Mouse (Mus musculus): ENCODE data around the gene Gars.
A peak's percentile ranks its signal among the peaks of the same experiment; 100 is the strongest.

The Gars gene

DNA sequence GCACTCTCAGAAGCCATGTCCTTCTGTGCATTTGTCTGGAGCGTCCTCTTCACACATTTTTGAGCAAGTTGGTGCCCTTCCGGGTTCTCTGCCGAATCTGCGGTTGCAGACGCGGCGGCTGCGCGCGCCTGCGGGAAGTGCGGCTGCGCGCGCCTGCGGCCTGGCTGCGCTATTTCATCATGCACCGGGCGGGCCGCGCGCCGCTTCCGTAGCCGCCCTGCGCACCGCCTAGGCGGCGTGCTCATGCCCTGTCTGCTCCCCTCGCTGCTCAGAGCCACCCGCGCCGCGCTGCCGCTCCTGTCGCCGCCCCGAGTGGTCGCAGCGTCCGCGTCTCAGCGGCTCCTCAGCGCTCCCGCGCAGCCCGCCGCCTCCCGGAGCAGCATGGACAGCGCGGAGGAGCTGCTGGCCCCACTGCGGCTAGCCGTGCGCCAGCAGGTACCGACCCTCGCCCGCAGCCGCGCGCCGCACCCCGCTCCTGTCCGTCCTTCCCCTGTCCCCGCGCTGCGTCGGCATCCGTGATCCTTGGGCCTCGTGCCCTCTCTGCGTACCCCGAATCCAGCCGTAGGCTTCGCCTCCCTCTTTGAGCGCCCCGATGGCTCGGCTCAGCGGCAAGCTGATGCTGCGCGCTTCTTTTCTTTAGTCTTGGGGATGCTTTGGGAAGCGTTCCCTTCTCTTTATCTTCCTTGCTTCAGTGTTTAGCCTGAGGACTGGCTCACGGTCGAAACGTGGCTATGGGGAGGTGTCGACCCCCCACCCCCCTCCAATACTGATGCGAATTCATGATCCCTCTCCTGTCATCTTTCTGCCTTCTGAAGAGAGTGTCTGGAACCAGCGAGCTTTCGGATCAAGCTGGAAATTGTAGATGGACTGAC, at the start of gene Gars:
TSS of gene Gars (plus strand) at position 209 of the 872 bp plus-strand sequence.
- DNase-seq (ENCODE audit: low spot score) = peak; percentile 91

DNA sequence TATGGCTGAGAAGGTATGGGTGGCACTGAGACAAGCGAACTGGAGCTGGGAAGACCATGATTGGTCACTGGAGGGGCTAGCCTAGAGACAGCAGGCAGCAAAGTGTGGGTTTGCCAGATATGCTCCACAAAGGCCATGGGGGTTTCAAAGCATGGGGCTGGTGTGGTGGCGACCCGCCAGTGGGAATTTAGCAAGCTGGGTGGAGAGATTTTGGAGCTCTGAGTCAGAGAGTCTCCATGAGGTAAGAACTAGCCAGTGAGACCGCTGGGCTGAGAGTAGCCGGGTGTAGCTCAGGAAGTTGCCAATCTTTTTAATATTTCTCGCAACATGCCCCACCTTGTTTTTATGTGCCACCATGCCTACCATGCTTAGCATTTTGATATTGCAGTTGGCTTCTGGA, 49.7 kb upstream of the Gars start:
- DNase-seq (ENCODE audit: low spot score) = no peak

DNA sequence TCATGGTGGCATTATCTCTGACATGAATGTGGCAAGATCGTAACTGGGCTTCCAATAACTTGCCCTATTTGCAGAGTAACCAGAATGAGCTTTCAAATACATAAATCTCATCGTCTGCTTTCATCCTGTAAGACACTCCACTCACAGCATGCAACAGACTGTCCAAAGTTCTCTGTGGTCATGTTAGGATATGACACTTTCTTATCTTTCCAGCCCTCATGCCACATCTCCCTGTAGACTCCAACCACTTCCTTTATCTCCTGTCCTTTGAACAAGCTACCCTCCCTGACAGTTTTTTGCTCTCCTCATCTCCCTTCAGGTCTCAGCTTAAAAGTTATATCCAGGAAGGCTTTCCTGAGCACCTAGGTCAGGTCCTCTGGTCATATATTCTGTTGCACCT, 46.6 kb upstream of the Gars start:
- DNase-seq (ENCODE audit: low spot score) = no peak

- DNase-seq (ENCODE audit: low spot score) = no peak
Measured at GRCm38 (mm10) chr6:54992141-54992540, 45.7 kb upstream of the Gars start.

- peak; percentile 99 for DNase-seq (ENCODE audit: low spot score)
Measured at GRCm38 (mm10) chr6:54992734-54993260, 45.0 kb upstream of the Gars start, which contains the start of gene Ggct. Gene Ggct, minus strand, starts transcription at chr6:54992950.

DNA sequence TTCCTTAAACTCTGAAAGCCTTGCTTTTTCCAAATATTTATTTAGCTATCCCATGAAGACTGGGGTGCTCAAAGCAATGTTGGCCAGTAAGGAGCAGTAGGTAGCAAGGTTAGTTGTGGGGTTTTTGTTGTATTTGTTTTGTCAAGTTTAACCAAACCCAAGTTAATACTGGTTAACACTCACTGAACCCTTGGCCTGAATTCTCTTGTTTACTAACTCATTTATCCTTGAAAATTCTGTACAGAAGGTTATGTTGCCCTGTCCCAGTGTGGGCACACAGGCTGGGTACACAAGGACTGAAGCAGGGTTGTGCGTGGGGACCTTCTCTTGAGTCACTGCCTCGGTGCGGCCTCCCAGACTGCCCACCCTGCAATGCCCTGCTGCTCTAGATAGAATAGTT, 41.4 kb upstream of the Gars start:
- DNase-seq (ENCODE audit: low spot score) = no peak

DNA sequence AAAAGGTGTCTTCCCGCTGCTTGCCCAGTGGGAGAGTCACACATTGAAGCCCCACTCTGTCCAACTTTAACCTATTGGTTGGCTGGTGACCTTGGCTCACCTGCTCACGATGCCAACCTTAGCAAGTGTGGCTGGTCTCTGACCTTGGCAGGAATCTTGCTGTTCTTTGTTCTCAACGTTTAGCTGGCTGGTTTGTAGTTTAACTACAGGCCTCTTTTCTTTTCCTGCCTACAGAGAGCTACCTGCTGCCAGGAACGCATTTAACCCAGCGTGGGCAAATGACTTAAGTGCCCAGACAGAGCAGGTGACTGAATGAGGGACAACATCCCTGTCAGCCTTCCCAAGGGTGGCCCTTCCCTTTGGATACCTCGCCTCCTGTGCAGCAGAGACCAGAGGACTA, 40.1 kb upstream of the Gars start:
- no peak for DNase-seq (ENCODE audit: low spot score)

GRCm38 (mm10) chr6:55001320-55001719, 36.5 kb upstream of the Gars start:
- no peak for DNase-seq (ENCODE audit: low spot score)

- no peak for DNase-seq (ENCODE audit: low spot score)
Measured at GRCm38 (mm10) chr6:55002438-55002837, 35.4 kb upstream of the Gars start.

DNA sequence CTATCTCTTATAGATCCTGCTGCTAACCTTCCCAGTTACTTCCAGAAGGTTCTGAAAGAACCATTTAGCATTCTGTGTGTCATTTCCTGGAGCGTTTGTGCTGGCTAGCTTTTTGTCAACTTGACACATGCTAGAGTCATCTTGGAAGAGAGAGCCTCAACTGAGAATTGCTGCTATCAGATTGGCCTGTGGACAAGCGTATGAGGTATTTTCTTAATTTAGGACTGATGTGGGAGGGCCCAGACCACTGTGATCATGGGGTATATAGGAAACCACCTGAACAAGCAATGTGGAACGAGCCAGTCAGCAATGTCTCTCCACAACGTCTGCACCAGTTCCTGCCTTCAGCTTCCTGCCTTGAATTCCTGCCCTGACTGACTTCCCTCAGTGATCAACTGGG, 34.2 kb upstream of the Gars start:
- no peak for DNase-seq (ENCODE audit: low spot score)

GRCm38 (mm10) chr6:55008401-55008800, 29.4 kb upstream of the Gars start:
- no peak for DNase-seq (ENCODE audit: low spot score)

DNA sequence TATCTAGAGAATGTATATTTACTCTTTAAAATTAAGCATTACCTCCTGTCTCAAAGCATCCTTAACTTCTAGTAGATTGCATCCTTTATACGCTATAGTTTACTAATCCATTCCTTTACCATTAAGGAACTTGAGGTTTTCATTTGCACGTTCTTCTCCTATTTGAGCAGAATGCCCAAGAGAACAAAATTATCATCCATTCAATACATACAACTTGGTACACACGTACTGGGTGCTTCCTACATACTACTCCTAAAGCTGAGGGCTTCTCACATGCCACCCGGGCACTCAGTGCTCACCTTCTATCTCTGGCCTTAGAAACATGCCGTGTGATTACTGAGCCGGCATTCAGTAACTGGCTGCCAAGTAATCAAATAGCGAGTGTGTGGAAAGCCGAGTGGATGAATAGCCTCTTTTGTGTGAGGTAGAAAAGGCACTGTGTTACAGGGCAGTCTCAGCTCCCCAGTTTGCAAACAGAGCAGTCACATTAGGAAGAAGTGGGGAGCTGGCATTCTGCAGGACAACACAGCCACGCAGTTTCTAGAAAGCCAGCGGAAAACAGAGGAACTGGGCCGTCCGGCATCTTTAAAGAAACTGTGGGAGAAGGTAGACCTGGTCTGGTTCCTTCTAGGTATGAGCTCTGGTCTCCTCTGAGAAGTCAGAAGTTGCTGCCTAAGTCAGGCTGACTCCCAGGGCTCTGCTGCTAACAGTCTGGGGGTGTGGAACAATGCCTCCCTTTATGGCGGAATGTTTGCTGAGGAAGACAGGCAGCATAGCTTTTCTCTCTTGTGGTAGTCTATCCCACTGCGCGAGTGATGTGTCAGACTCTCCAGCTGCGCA, 28.2 kb upstream of the Gars start:
- peak; percentile 43 for DNase-seq (ENCODE audit: low spot score)

DNA sequence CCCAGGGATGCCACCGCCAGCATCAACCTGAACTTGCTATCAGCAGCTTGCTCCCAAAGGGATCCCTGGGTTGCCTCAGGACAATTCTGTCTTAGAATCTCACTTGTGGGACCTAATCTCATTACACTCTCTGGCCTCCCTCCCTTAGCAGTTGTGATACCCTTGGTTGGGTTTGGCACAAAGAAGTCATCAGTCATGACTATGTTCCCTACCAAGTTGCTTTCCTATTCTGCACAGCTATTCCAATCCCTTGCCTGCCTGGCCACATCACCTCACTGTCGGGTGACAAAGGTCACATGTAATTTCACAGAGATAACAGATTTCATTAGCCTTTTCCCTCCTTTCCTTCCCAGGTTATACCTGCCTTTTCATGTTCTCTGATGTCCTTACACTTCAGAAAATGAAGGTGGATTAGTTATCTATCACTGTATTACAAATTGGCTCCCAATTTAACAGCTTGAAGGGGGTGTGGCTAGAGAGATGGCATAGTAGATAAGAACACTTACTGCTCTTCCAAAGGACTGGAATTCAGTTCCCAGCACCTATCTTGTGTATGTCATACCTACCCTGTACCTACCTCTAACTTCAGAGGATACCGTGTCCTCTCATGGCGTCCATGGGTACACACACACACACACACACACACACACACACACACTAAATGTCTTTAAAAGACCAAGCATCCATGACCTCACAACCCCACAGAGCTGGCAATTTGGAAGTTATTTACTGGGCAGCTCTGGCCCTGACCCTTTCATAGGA, 27.3 kb upstream of the Gars start:
- DNase-seq (ENCODE audit: low spot score) = no peak

DNA sequence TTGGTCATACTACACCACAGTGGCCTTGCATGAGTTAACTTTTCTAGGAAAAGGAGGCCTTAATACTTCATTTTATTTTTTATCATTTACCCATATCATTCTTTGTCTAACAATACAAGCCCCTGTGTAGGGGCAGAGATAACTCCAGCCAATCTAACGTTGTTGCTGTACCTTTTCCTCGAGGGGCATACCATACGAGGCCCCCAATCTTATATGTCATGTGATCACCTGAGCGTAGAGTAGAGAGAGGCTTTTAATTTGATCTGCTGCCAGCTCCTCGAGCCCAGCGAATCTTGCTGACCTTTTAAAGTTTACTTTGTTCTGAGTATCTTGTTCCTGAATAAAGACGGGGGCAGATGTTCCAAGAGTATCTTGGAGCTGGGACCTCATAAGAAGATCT, 25.3 kb upstream of the Gars start:
- DNase-seq (ENCODE audit: low spot score) = no peak

DNA sequence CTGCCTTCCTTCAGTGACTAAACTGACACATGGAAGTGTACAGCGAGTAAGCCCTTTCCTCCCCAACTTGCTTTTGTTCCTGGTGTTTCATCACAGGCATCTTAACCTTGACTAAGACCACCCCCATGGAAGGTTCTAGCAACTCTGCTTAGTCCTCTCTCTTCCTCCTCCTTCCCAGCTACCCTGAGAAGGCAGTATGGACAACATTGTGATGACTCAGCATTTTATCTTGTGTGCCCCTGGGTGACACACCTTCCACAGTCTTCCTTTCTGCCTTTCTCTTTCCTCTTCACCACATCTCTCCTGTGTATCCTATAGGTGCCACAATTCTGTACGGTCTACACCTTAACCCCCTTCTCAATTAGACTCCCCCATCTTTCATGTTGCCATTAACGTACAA, 23.6 kb upstream of the Gars start:
- no peak for DNase-seq (ENCODE audit: low spot score)

DNA sequence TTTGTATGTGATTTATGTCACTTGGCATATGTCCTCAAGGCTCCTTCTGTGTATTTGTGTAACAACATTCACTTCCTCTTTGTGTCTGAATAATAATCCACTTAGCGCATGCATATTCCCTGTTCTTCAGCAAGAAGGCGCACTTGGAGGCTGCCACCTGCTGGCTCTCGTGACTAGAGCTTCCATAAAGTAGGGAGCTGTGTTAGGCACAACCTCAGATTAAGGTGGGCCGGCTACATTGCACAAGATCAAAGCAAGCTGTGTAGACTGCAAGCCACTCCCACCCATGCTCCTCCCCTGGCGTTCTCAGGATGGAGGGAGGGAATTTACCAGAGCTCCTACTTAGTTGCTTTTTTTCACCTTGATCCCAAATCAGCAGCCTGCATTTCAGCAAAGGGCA, 21.6 kb upstream of the Gars start:
- DNase-seq (ENCODE audit: low spot score) = peak; percentile 57

DNA sequence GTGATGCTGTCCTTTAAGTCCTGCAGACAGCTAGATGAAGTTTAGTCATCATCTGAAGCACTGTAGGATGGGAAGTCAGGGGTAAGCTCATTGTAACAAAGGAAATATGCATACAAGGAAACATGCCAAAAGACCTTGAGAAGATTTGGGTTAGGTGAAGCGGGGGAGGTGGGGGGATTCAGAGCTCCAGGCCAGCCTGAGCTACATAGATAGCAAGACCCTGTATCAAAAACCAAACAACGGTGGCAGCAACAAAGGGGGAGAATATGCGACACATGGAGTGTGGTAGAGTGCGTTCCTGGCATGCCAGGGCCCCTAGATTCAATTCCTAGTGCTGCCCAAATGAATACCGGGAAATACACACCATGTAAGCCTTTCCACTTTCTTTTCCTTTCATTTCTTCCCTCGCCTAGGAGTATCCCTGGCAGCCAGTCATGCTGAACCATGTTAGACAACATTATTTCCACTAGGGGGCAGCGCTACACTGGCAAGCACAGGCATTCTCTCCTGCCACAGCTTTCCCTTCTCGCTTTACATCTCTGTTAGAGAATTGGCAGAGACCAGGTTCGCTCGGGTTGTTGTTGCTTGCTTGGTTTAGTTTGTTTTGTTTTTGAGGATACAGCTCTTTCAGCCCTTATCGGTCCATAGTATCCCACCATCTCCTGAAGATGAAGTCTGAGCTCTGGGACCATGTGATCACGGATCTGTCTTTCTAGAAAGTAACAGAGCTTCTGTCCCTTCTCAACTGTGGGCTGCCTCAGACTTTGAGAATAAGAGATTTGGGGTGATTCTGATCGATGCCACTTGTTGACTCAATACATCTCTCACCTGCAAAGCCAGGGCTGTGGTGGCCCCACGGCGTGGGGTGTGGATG, 20.9 kb upstream of the Gars start:
- DNase-seq (ENCODE audit: low spot score) = peak; percentile 93

DNA sequence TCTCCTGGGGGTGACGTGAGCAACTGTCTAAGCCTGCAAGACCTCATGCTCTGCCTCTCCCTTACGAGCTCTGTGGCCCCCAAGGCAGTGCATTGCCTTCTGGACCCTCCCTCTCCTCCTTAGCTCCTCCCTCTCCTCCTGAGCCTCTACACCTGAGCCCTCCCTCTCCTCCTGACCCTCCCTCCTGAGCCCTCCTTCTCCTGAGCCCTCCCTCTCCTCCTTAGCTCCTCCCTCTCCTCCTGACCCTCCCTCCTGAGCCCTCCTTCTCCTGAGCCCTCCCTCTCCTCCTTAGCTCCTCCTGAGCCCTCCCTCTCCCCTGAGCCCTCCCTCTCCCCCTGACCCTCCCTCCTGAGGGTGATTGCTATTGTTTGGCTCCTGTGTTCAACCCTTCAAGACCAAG, 19.4 kb upstream of the Gars start:
- no peak for DNase-seq (ENCODE audit: low spot score)

DNA sequence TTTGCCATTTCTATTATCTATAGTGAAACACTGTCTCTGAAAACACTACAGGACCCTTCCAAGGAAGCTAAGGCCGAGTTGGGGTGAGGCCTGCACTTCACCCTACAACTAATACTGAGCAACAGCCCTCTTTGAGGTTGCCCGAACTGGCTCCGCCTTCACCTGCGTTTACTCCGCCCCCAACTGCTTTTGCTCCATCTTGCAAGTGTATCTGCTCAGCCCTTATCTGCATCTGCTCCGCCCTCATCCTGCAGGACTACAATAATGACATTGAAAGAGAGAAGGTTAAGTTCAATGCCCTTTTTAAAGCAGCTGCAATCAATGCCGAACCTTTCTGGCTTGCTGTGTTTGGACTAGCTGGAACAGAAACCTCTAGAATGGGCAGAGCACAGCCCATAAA, 16.0 kb upstream of the Gars start:
- no peak for DNase-seq (ENCODE audit: low spot score)

- no peak for DNase-seq (ENCODE audit: low spot score)
Measured at GRCm38 (mm10) chr6:55027642-55028041, 10.2 kb upstream of the Gars start.

DNA sequence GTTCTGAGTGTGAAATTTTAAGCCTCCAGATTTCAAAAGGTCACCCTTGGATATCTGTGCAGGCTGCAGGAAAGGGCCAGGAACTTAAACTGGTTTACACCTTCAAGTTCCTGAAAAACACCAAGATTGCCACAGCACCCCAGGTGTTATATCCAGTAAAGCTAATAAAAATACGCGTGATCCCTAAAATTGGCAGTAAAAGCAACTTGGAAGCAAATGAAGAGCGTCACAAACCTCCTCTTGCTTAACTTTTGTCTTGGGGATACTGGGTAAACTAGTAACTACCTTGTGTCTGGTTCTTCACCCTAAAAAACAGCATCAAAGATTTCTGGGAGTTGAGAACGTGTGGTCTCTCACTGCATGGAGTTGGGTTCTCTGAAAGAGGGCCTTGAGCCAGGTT, 1.1 kb upstream of the Gars start:
- DNase-seq (ENCODE audit: low spot score) = no peak
